Mouse (Mus musculus) midbrain, embryonic 11.5 days (tissue): ENCODE measurements around the gene Lnx2. TPM values are rescaled to one million over a fixed set of nuclear protein-coding genes. Genes with fewer than 3 reads are reported as not detected.

Experiments used
- ATAC-seq: fragments of 200-750 bp; cut with Nextera tagmentation; 2 replicates; pipeline ENCODE4 v1.8.0; 2017; ENCODE audit warnings: moderate TSS enrichment, moderate library complexity; ENCODE audit not compliant: low FRiP score
- DNase-seq: peaks from one replicate; pipeline ENCODE4 v3.0.0; 2015; ENCODE audit warnings: low spot score; ENCODE audit errors: missing footprints
- H3K27ac ChIP-seq: fragments of 300-500 bp; sonication (generic); 2 replicates; pipeline ENCODE4 v1.5.1; 2014; ENCODE audit warnings: low read depth, low read length
- H3K27me3 ChIP-seq: fragments of 300-500 bp; sonication (generic); 2 replicates; pipeline ENCODE4 v1.6.1; 2014; ENCODE audit warnings: mild to moderate bottlenecking, low read length, moderate library complexity, mixed read lengths; ENCODE audit not compliant: control insufficient read depth, insufficient read depth
- H3K36me3 ChIP-seq: fragments of 300-500 bp; sonication (generic); 2 replicates; pipeline ENCODE4 v1.6.1; 2014; ENCODE audit warnings: mild to moderate bottlenecking, low read length, moderate library complexity, mixed read lengths; ENCODE audit not compliant: control insufficient read depth, insufficient read depth
- H3K4me1 ChIP-seq: fragments of 300-500 bp; sonication (generic); 2 replicates; pipeline ENCODE4 v1.6.1; 2014; ENCODE audit warnings: low read length; ENCODE audit not compliant: control insufficient read depth, insufficient read depth
- H3K4me2 ChIP-seq: fragments of 300-500 bp; sonication (generic); 2 replicates; pipeline ENCODE4 v1.6.1; 2014; ENCODE audit warnings: mild to moderate bottlenecking, moderate library complexity
- H3K4me3 ChIP-seq: fragments of 300-500 bp; sonication (generic); 2 replicates; pipeline ENCODE4 v1.5.1; 2014; ENCODE audit warnings: low read depth, low read length
- H3K9ac ChIP-seq: fragments of 300-500 bp; sonication (generic); 2 replicates; pipeline ENCODE4 v1.6.1; 2014; ENCODE audit warnings: low read length
- H3K9me3 ChIP-seq: fragments of 300-500 bp; sonication (generic); 2 replicates; pipeline ENCODE4 v1.6.1; 2016; ENCODE audit warnings: low read length; ENCODE audit not compliant: control insufficient read depth
- WGBS: fragments of 180-500 bp; shearing (Covaris S2); extraction: QIAGEN DNeasy Blood & Tissue Kit; methylation state at CpG from one replicate; pipeline ENCODE4 v1.1.7; 2014; 5-methylcytosine and 5-hydroxymethylcytosine counted together
- polyA plus RNA-seq: library from polyadenylated mRNA; unstranded; fragments of >200 nt; fragmentation: Nextera tagmentation; extraction: Ambion mirVana; gene quantifications from 2 replicates; pipeline ENCODE4 v1.2.1, GENCODE M21; 2014

Gene Lnx2
- polyA plus RNA-seq = 8.1 and 8.9 TPM in 2 replicates

- DNase-seq (peak; percentile 99), ATAC-seq (peak; percentile 99)
- peak within 1 kb of the TSS; percentile 82 for H3K9ac ChIP-seq
- peak within 1 kb of the TSS; percentile 82 for H3K4me3 ChIP-seq
- peak within 1 kb of the TSS; percentile 82 for H3K4me2 ChIP-seq
- no peaks in the 10 kb centered on the region; the same call in 1 of the 2 replicates for H3K27me3 ChIP-seq
- H3K9me3 ChIP-seq = no peaks in the 10 kb centered on the region
- H3K36me3 ChIP-seq = no peaks in the 10 kb centered on the region; the same call in 1 of the 2 replicates
- WGBS = under 1% methylated on average over 61 of the region's 65 CpGs
- H3K4me1 ChIP-seq = peaks cover 10% of the 10 kb centered on the region
- H3K27ac ChIP-seq = peak within 1 kb of the TSS; percentile 65
Measured at GRCm38 (mm10) chr5:147076026-147076798, at the start of gene Lnx2. Gene Lnx2, minus strand, starts transcription at chr5:147076586.

- 89% methylated on average over 13 of the region's 13 CpGs for WGBS
Measured at GRCm38 (mm10) chr5:147125542-147126185, 49.3 kb upstream of the Lnx2 start.

GRCm38 (mm10) chr5:147124794-147125193, 48.4 kb upstream of the Lnx2 start:
- Histone ChIP-seq H3K4me3 (no peak overlapping the region), H3K9me3 (no peaks in the 10 kb centered on the region; the same call in 1 of the 2 replicates), H3K4me2 (no peak overlapping the region), H3K27me3 (no peaks in the 10 kb centered on the region), H3K9ac (no peak overlapping the region), H3K36me3 (no peaks in the 10 kb centered on the region), H3K27ac (no peak overlapping the region), H3K4me1 (no peaks in the 10 kb centered on the region)
- 57% methylated on average over 9 of the region's 9 CpGs for WGBS
- peak; percentile 74 for ATAC-seq
- DNase-seq = no peak

More at GRCm38 (mm10) chr5:147125542-147126185, 49.3 kb upstream of the Lnx2 start:
- no peak overlapping the region for H3K27ac ChIP-seq
- DNase-seq = no peak
- no peaks in the 10 kb centered on the region for H3K36me3 ChIP-seq
- no peak overlapping the region for H3K9ac ChIP-seq
- H3K4me3 ChIP-seq = no peak overlapping the region
- no peak for ATAC-seq
- no peaks in the 10 kb centered on the region for H3K4me1 ChIP-seq
- no peak overlapping the region for H3K4me2 ChIP-seq
- no peaks in the 10 kb centered on the region for H3K27me3 ChIP-seq
- H3K9me3 ChIP-seq = no peaks in the 10 kb centered on the region; the same call in 1 of the 2 replicates

GRCm38 (mm10) chr5:147121146-147121545, 44.8 kb upstream of the Lnx2 start:
- no peaks in the 10 kb centered on the region for H3K36me3 ChIP-seq
- no peak overlapping the region for H3K27ac ChIP-seq
- DNase-seq = no peak
- no peaks in the 10 kb centered on the region for H3K27me3 ChIP-seq
- H3K4me2 ChIP-seq = no peak overlapping the region
- H3K9me3 ChIP-seq = no peaks in the 10 kb centered on the region; the same call in 1 of the 2 replicates
- 90% methylated on average over 4 of the region's 4 CpGs for WGBS
- no peak overlapping the region for H3K9ac ChIP-seq
- ATAC-seq = no peak
- no peaks in the 10 kb centered on the region for H3K4me1 ChIP-seq
- no peak overlapping the region for H3K4me3 ChIP-seq

- Histone ChIP-seq H3K27me3 (no peaks in the 10 kb centered on the region), H3K4me3 (no peak overlapping the region), H3K27ac (no peak overlapping the region), H3K9ac (no peak overlapping the region), H3K36me3 (peaks cover 6% of the 10 kb centered on the region; the same call in 1 of the 2 replicates), H3K4me2 (no peak overlapping the region), H3K4me1 (no peaks in the 10 kb centered on the region), H3K9me3 (peaks cover 3% of the 10 kb centered on the region; the same call in 1 of the 2 replicates)
- 19% methylated on average over 6 of the region's 6 CpGs for whole genome bisulfite sequencing
- ATAC-seq = no peak
- no peak for DNase-seq
Measured at GRCm38 (mm10) chr5:147117027-147117426, 40.6 kb upstream of the Lnx2 start.

- Histone ChIP-seq H3K4me1 (no peaks in the 10 kb centered on the region), H3K36me3 (peaks cover 11% of the 10 kb centered on the region), H3K27ac (no peak overlapping the region), H3K9ac (no peak overlapping the region), H3K27me3 (no peaks in the 10 kb centered on the region), H3K4me3 (no peak overlapping the region), H3K9me3 (peaks cover 3% of the 10 kb centered on the region; the same call in 1 of the 2 replicates), H3K4me2 (no peak overlapping the region)
- 93% methylated on average over 4 of the region's 4 CpGs for WGBS
- ATAC-seq (no peak), DNase-seq (no peak)
Measured at GRCm38 (mm10) chr5:147115631-147116030, 39.2 kb upstream of the Lnx2 start.

GRCm38 (mm10) chr5:147114738-147115137, 38.4 kb upstream of the Lnx2 start:
- 72% methylated on average over 7 of the region's 7 CpGs for WGBS
- no peak overlapping the region for H3K4me3 ChIP-seq
- H3K9me3 ChIP-seq = peaks cover 3% of the 10 kb centered on the region; the same call in 1 of the 2 replicates
- peaks cover 11% of the 10 kb centered on the region for H3K36me3 ChIP-seq
- H3K4me2 ChIP-seq = no peak overlapping the region
- H3K27me3 ChIP-seq = no peaks in the 10 kb centered on the region
- H3K27ac ChIP-seq = no peak overlapping the region
- no peak overlapping the region for H3K9ac ChIP-seq
- no peak for DNase-seq
- H3K4me1 ChIP-seq = no peaks in the 10 kb centered on the region
- ATAC-seq = no peak

GRCm38 (mm10) chr5:147108861-147109591, 32.6 kb upstream of the Lnx2 start:
- ATAC-seq = no peak
- WGBS = 91% methylated on average over 13 of the region's 13 CpGs
- no peaks in the 10 kb centered on the region for H3K4me1 ChIP-seq
- no peak overlapping the region for H3K4me2 ChIP-seq
- H3K9me3 ChIP-seq = no peaks in the 10 kb centered on the region
- DNase-seq = no peak
- no peak overlapping the region for H3K27ac ChIP-seq
- no peaks in the 10 kb centered on the region for H3K27me3 ChIP-seq
- H3K36me3 ChIP-seq = peaks cover 11% of the 10 kb centered on the region
- no peak overlapping the region for H3K4me3 ChIP-seq
- no peak overlapping the region for H3K9ac ChIP-seq
